Mouse (Mus musculus) limb, embryonic 11.5 days (tissue): ENCODE data around the gene Arhgdig. TPM values are rescaled to one million over a fixed set of nuclear protein-coding genes. Genes with fewer than 3 reads are reported as not detected.
"Not testable (repeated sequence)": the region's sequence is repeated elsewhere in the genome, so short reads cannot be mapped to it uniquely, and the experiment has no call there.

Source experiments
- ATAC-seq: fragments of 200-750 bp; cut with Nextera tagmentation; 2 replicates; pipeline ENCODE4 v1.8.0; 2017; ENCODE audit warnings: low read depth; ENCODE audit not compliant: insufficient number of reproducible peaks, low FRiP score, low TSS enrichment
- DNase-seq: peaks from one replicate; pipeline ENCODE4 v3.0.0-alpha.2; 2015; ENCODE audit warnings: low spot score
- H3K27ac ChIP-seq: fragments of 300-500 bp; sonication (generic); replicated peaks from 2 replicates; pipeline ENCODE4 v1.5.1; 2014; ENCODE audit warnings: low read depth, mild to moderate bottlenecking, low read length
- H3K27me3 ChIP-seq: fragments of 300-500 bp; sonication (generic); 2 replicates; pipeline ENCODE4 v1.6.1; 2014; ENCODE audit warnings: mild to moderate bottlenecking, low read length, mixed read lengths; ENCODE audit not compliant: control insufficient read depth, insufficient read depth
- H3K36me3 ChIP-seq: fragments of 300-500 bp; sonication (generic); 2 replicates; pipeline ENCODE4 v1.6.1; 2014; ENCODE audit warnings: mild to moderate bottlenecking, low read length, moderate library complexity, mixed read lengths; ENCODE audit not compliant: control insufficient read depth, insufficient read depth
- H3K4me1 ChIP-seq: fragments of 300-500 bp; sonication (generic); 2 replicates; pipeline ENCODE4 v1.6.1; 2014; ENCODE audit warnings: low read length, mixed read lengths; ENCODE audit not compliant: control insufficient read depth, insufficient read depth
- H3K4me2 ChIP-seq: fragments of 300-500 bp; sonication (generic); 2 replicates; pipeline ENCODE4 v1.6.1; 2014; ENCODE audit warnings: low read depth, mild to moderate bottlenecking, moderate library complexity; ENCODE audit not compliant: severe bottlenecking
- H3K4me3 ChIP-seq: fragments of 300-500 bp; sonication (generic); 2 replicates; pipeline ENCODE4 v1.5.1; 2014; ENCODE audit warnings: low read depth, low read length
- H3K9ac ChIP-seq: fragments of 300-500 bp; sonication (generic); 2 replicates; pipeline ENCODE4 v1.6.1; 2014; ENCODE audit warnings: mild to moderate bottlenecking, low read length
- H3K9me3 ChIP-seq: fragments of 300-500 bp; sonication (generic); 2 replicates; pipeline ENCODE4 v1.6.1; 2016; ENCODE audit warnings: low read length; ENCODE audit not compliant: control insufficient read depth
- WGBS: fragments of 180-500 bp; shearing (Covaris S2); extraction: QIAGEN DNeasy Blood & Tissue Kit; methylation state at CpG from one replicate; pipeline ENCODE4 v1.1.7; 2014; 5-methylcytosine and 5-hydroxymethylcytosine counted together
- polyA plus RNA-seq: library from polyadenylated mRNA; unstranded; fragments of >200 nt; fragmentation: Nextera tagmentation; extraction: Ambion mirVana; gene quantifications from 2 replicates; pipeline ENCODE4 v1.2.1, GENCODE M21; 2014

Arhgdig gene
- polyA plus RNA-seq, 1 experiment from 2014 or later: 4.7 TPM

DNA sequence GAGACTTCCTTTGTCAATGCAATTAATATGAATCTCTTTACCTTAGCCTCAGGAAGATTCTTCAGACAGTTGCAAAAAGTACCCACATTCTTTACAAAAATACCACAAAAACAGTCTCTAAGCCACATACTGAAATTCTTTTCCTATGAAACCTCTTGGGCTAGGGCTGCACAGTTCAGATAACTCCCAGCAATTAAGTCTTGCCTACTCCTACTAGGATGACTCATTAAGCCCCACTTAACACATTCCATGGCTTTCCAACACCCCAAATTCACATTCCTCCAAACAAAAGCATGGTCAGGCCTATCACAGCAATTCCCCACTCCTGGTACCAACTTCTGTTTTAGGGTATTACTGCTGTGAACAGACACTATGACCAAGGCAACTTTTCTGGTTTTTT, 29.0 kb downstream of the Arhgdig start:
- no peaks in the 10 kb centered on the region for H3K27me3 ChIP-seq
- H3K9me3 ChIP-seq: no peaks in the 10 kb centered on the region
- peaks cover 7% of the 10 kb centered on the region for H3K36me3 ChIP-seq
- no peak overlapping the region for H3K4me3 ChIP-seq
- no peak for ATAC-seq
- no peak overlapping the region for H3K9ac ChIP-seq
- DNase-seq: no peak
- H3K4me2 ChIP-seq: no peak overlapping the region
- no peaks in the 10 kb centered on the region for H3K4me1 ChIP-seq
- H3K27ac ChIP-seq: no peak overlapping the region

DNA sequence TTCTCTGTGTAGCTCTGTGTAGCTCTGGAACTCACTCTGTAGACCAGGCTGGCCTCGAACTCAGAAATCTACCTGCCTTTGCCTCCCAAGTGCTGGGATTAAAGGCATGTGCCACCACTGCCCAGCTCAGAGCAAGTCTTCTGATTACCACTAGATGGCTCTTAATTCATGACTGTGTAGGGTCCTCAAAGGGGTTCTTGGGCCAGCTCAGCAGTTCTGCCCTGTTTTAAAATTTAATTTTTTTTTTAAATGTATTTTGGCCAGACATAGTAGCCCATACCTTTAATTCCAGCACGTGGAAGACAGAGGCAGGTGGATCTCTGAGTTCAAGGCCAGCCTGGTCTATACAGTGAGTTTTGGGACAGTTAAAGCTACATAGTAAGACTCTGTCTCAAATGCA, 32.3 kb downstream of the Arhgdig start:
- H3K4me3 ChIP-seq, H3K9ac ChIP-seq, H3K27me3 ChIP-seq, DNase-seq, ATAC-seq, H3K9me3 ChIP-seq, H3K27ac ChIP-seq, H3K4me1 ChIP-seq, H3K4me2 ChIP-seq, H3K36me3 ChIP-seq: not testable (repeated sequence)
- 81% methylated on average over 2 of the region's 2 CpGs for WGBS

DNA sequence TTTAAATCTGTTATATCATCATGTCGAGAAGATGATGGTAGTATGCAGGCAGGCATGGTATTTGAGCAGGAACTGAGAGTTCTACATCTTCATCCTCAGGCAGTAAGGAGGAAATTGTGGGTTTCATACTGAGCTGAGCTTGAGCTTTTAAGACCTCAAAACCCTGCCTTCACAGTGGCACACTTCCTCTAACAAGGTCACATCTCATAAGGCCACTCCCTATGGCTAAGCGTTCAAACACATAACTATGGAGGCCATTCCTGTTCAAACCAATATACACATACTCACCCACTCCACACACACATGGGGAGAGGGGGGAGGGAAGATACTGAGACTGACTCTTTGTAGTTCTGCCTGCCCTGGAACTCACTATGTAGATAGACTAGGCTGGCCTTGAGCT, 39.5 kb downstream of the Arhgdig start:
- peaks cover 2% of the 10 kb centered on the region; the same call in 1 of the 2 replicates for H3K36me3 ChIP-seq
- H3K9me3 ChIP-seq: no peaks in the 10 kb centered on the region
- no peak for ATAC-seq
- DNase-seq: no peak
- H3K9ac ChIP-seq: no peak overlapping the region
- H3K4me3 ChIP-seq: no peak overlapping the region
- H3K4me2 ChIP-seq: no peak overlapping the region
- H3K4me1 ChIP-seq: no peaks in the 10 kb centered on the region
- H3K27ac ChIP-seq: no peak overlapping the region
- no peaks in the 10 kb centered on the region for H3K27me3 ChIP-seq
- WGBS: 89% methylated on average over 2 of the region's 2 CpGs

DNA sequence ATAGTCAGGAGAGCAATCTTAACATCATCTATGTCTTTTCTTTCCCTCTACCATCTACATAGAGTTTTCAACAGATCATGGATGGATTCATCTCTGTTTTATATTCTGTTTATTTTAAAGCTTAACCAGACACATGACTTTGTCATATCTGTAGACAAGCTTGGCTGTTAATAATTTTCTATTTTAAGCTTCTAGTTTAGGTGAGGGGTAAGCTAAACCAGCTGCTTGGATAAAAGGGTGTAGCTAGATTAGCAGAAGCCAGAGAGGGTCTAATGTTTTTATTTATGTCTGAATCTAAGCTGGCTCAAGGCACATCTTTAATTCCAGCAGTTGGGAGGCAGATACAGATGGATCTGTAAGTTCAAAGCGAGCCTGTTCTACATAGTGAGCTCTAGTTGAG, 44.9 kb downstream of the Arhgdig start:
- H3K4me2 ChIP-seq: no peak overlapping the region
- WGBS: 86% methylated on average over 1 of the region's 1 CpGs
- H3K9ac ChIP-seq: no peak overlapping the region
- no peak overlapping the region for H3K27ac ChIP-seq
- H3K4me1 ChIP-seq: no peaks in the 10 kb centered on the region
- no peaks in the 10 kb centered on the region for H3K27me3 ChIP-seq
- no peaks in the 10 kb centered on the region for H3K9me3 ChIP-seq
- no peak for ATAC-seq
- no peak overlapping the region for H3K4me3 ChIP-seq
- DNase-seq: no peak
- H3K36me3 ChIP-seq: no peaks in the 10 kb centered on the region

DNA sequence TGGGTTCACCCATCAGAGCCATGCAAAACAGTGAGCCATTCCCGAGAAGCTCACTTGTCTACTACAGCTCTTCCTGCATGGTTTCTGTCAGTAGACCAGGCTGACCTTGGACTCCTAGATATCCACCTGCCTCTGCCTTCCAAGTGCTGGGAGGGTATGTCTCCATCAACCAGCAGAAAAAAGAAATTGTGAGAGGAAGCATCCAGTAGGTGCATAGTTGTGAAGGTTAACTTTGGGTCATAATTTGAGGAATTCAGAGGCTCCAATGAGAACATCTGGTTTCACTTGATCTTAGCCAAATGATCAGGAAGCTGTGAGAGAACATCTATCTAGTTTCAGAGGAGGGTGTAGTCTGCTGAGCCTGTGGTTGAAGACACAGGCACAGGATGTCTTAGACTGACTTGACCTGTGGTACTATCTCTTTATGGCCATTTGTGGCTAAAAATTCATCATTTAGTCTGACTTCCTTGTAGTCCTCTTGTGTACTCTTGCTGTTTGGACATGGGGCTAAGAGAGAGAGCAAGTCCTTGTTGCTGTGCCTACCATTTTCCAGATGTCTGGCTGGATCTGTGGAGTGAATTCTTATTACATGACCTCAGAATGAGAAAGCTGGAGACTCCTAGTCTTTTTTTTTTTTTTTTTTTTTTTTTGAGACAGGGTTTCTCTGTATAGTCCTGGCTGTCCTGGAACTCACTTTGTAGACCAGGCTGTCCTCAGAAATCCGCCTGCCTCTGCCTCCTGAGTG, 55.5 kb downstream of the Arhgdig start:
- no peaks in the 10 kb centered on the region for H3K27me3 ChIP-seq

More for the DNA sequence above, 55.5 kb downstream of the Arhgdig start:
- Histone ChIP-seq H3K27ac (no peak overlapping the region), H3K4me2 (no peak overlapping the region), H3K9ac (no peak overlapping the region), H3K4me1 (no peaks in the 10 kb centered on the region), H3K4me3 (no peak overlapping the region), H3K9me3 (no peaks in the 10 kb centered on the region; the same call in 1 of the 2 replicates), H3K36me3 (peaks cover 16% of the 10 kb centered on the region; the same call in 1 of the 2 replicates)
- 83% methylated on average over 2 of the region's 2 CpGs for WGBS
- no peak for ATAC-seq
- no peak for DNase-seq

Other genes with a start within 250 kb of the Arhgdig start
- 23.8 and 25.7 TPM in 2 replicates for gene Capn15, start 222.0 kb downstream of the Arhgdig start, polyA plus RNA-seq
- 15.9 and 17.4 TPM in 2 replicates for gene Rab11fip3, start 138.2 kb downstream of the Arhgdig start, polyA plus RNA-seq
- 19.0 and 22.3 TPM in 2 replicates for gene Decr2, start 117.4 kb downstream of the Arhgdig start, polyA plus RNA-seq
- gene Nme4, start 112.2 kb downstream of the Arhgdig start, polyA plus RNA-seq: 111 and 122 TPM in 2 replicates
- gene Tmem8, start 94.5 kb downstream of the Arhgdig start, polyA plus RNA-seq: 0.40 and 0.55 TPM in 2 replicates
- gene Mrpl28, start 84.3 kb downstream of the Arhgdig start, polyA plus RNA-seq: 259 and 283 TPM in 2 replicates
- 17.1 and 23.7 TPM in 2 replicates for gene Axin1, start 69.1 kb downstream of the Arhgdig start, polyA plus RNA-seq
- gene Pdia2, start 8.7 kb downstream of the Arhgdig start, polyA plus RNA-seq: 0.27 and 1.1 TPM in 2 replicates
- gene Rgs11, start 4.8 kb downstream of the Arhgdig start, polyA plus RNA-seq: 1.1 and 1.8 TPM in 2 replicates
- gene Fam234a, start 36.5 kb upstream of the Arhgdig start, polyA plus RNA-seq: 25.7 and 26.0 TPM in 2 replicates
- 146 and 153 TPM in 2 replicates for gene Luc7l, start 45.1 kb upstream of the Arhgdig start, polyA plus RNA-seq
- 0.21 and 0.27 TPM in 2 replicates for gene Neurl1b, start 207.0 kb upstream of the Arhgdig start, polyA plus RNA-seq